Mouse (Mus musculus) G1E (cell line): Measurements from ENCODE around the gene Cysrt1. TPM values are rescaled to one million over a fixed set of nuclear protein-coding genes. Genes with fewer than 3 reads are reported as not detected.
A peak's percentile ranks its signal among the peaks of the same experiment; 100 is the strongest.

ENCODE experiments used
- ATAC-seq: 2 replicates; pipeline ENCODE4 v1.8.0; 2016; ENCODE audit warnings: mild to moderate bottlenecking; ENCODE audit not compliant: insufficient number of reproducible peaks, poor library complexity, low FRiP score, severe bottlenecking; ENCODE audit errors: extremely low read depth
- DNase-seq: peaks from one replicate; pipeline ENCODE4 v3.0.0; 2012; ENCODE audit warnings: low spot score
- H3K27me3 ChIP-seq: 2 replicates; pipeline ENCODE4 v1.6.1; 2012; ENCODE audit warnings: mild to moderate bottlenecking, low read length, inconsistent platforms; ENCODE audit not compliant: insufficient read depth
- H3K36me3 ChIP-seq: replicated peaks from 2 replicates; pipeline ENCODE3; 2012; ENCODE audit warnings: mild to moderate bottlenecking, inconsistent platforms
- H3K4me1 ChIP-seq: 2 replicates; pipeline ENCODE4 v1.6.1; 2012; ENCODE audit warnings: low read depth, low read length, inconsistent platforms, mixed read lengths; ENCODE audit not compliant: insufficient read depth
- H3K4me3 ChIP-seq: 2 replicates; pipeline ENCODE4 v1.5.1; 2012; ENCODE audit warnings: low read depth, mild to moderate bottlenecking, inconsistent platforms, low read length, moderate library complexity, mixed read lengths
- H3K9me3 ChIP-seq: replicated peaks from 2 replicates; pipeline ENCODE4 v1.6.1; 2012; ENCODE audit warnings: inconsistent platforms
- CTCF ChIP-seq: IDR thresholded peaks from 2 replicates; pipeline ENCODE4 v1.5.1; 2012; ENCODE audit warnings: low read depth, low read length, inconsistent platforms, mixed read lengths
- GATA1 ChIP-seq: IDR thresholded peaks from 2 replicates; pipeline ENCODE4 v1.6.1; 2012; ENCODE audit warnings: borderline replicate concordance, low read length, inconsistent platforms, mixed read lengths
- GATA2 ChIP-seq: IDR thresholded peaks from 2 replicates; pipeline ENCODE4 v1.6.1; 2012; ENCODE audit warnings: low read depth, low read length, inconsistent platforms, borderline replicate concordance
- POLR2AphosphoS5 ChIP-seq: IDR thresholded peaks from 2 replicates; pipeline ENCODE4 v1.6.1; 2012; ENCODE audit warnings: low read depth, low read length, inconsistent platforms; ENCODE audit not compliant: insufficient replicate concordance
- TAL1 ChIP-seq: conservative IDR thresholded peaks from 2 replicates; pipeline ENCODE4 v1.6.1; 2012; ENCODE audit warnings: low read depth, low read length, inconsistent platforms, mixed read lengths
- polyA plus RNA-seq: library from polyadenylated mRNA; stranded (reverse); fragments of >175 nt; gene quantifications from 2 replicates; pipeline ENCODE4 v1.2.3, GENCODE M21; 2012
- total RNA-seq, 2 experiments: library from RNA; stranded (forward) in 1 of 2; stranded (reverse) in 1 of 2; fragments of 200-1000 nt in 1 of 2; fragments of >200 nt in 1 of 2; fragmentation: Nextera tagmentation in 1 of 2; gene quantifications; 2 replicates each; pipeline ENCODE4 v1.2.3; 2014 to 2017

Cysrt1 gene
- total and polyA plus RNA-seq, 3 experiments, result not detected

GRCm38 (mm10) chr2:25224492-25224765 lies 17.8 kb downstream of the Cysrt1 start, which contains the start of gene Tubb4b:
Gene Tubb4b, minus strand, starts transcription at chr2:25224702.
- Histone ChIP-seq H3K27me3 (no peaks in the 10 kb centered on the region), H3K4me3 (peak within 1 kb of the TSS; percentile 93), H3K4me1 (peaks cover 53% of the 10 kb centered on the region), H3K36me3 (peaks cover 34% of the 10 kb centered on the region), H3K9me3 (no peaks in the 10 kb centered on the region)
- DNase-seq, result no peak
- TF ChIP-seq GATA2, result no peak
- TF ChIP-seq POLR2AphosphoS5, result peak; percentile 99
- no peak for ATAC-seq

- Histone ChIP-seq H3K9me3 (no peaks in the 10 kb centered on the region), H3K4me3 (peak overlapping the region; percentile 93), H3K36me3 (peaks cover 34% of the 10 kb centered on the region), H3K27me3 (no peaks in the 10 kb centered on the region), H3K4me1 (peaks cover 47% of the 10 kb centered on the region)
- DNase-seq (peak; percentile 91), ATAC-seq (no peak)
- TF ChIP-seq GATA2 (no peak), POLR2AphosphoS5 (no peak), TAL1 (no peak), CTCF (no peak), GATA1 (no peak)
Measured at GRCm38 (mm10) chr2:25223681-25224491, 18.4 kb downstream of the Cysrt1 start.

GRCm38 (mm10) chr2:25221331-25221772 lies 20.9 kb downstream of the Cysrt1 start:
- no peak for DNase-seq
- Histone ChIP-seq H3K4me3 (no peak overlapping the region), H3K36me3 (peaks cover 30% of the 10 kb centered on the region), H3K27me3 (0 out of 2 replicates have a peak, but pooled peaks cover 3% of the 10 kb centered on the region), H3K4me1 (peaks cover 24% of the 10 kb centered on the region), H3K9me3 (no peaks in the 10 kb centered on the region)
- ATAC-seq, result no peak
- peak; percentile 89; the same call in 1 of the 2 replicates for TF ChIP-seq POLR2AphosphoS5
- TF ChIP-seq GATA2, result no peak

- no peak for ATAC-seq
- no peak for DNase-seq
- Histone ChIP-seq H3K4me1 (peaks cover 20% of the 10 kb centered on the region), H3K27me3 (peaks cover 19% of the 10 kb centered on the region), H3K36me3 (peaks cover 22% of the 10 kb centered on the region), H3K4me3 (no peak within 1 kb of the TSS), H3K9me3 (no peaks in the 10 kb centered on the region)
- no peak for TF ChIP-seq POLR2AphosphoS5
- no peak for TF ChIP-seq TAL1
- no peak for TF ChIP-seq CTCF
- no peak for TF ChIP-seq GATA1
- TF ChIP-seq GATA2, result no peak
Measured at GRCm38 (mm10) chr2:25218445-25218844, 23.8 kb downstream of the Cysrt1 start, which contains the start of gene Fam166a. Gene Fam166a, plus strand, starts transcription at chr2:25218745.

GRCm38 (mm10) chr2:25217666-25218065 lies 24.6 kb downstream of the Cysrt1 start:
- TF ChIP-seq TAL1 (no peak), GATA1 (no peak), CTCF (no peak), GATA2 (no peak), POLR2AphosphoS5 (no peak)
- H3K4me1 ChIP-seq, result peaks cover 26% of the 10 kb centered on the region

GRCm38 (mm10) chr2:25214444-25214843 lies 27.8 kb downstream of the Cysrt1 start, which contains the start of gene Stpg3:
Gene Stpg3, minus strand, starts transcription at chr2:25214637.
- Histone ChIP-seq H3K4me3 (no peak within 1 kb of the TSS), H3K4me1 (peaks cover 38% of the 10 kb centered on the region), H3K36me3 (peaks cover 11% of the 10 kb centered on the region), H3K27me3 (peaks cover 19% of the 10 kb centered on the region), H3K9me3 (no peaks in the 10 kb centered on the region)
- no peak for DNase-seq
- TF ChIP-seq GATA1, result no peak
- TF ChIP-seq TAL1, result no peak
- TF ChIP-seq GATA2, result no peak
- no peak for TF ChIP-seq CTCF
- TF ChIP-seq POLR2AphosphoS5, result no peak
- no peak for ATAC-seq

More at GRCm38 (mm10) chr2:25217666-25218065, 24.6 kb downstream of the Cysrt1 start:
- H3K4me3 ChIP-seq, result no peak overlapping the region
- ATAC-seq, result no peak
- DNase-seq, result no peak
- peaks cover 19% of the 10 kb centered on the region for H3K27me3 ChIP-seq
- H3K36me3 ChIP-seq, result peaks cover 18% of the 10 kb centered on the region
- H3K9me3 ChIP-seq, result no peaks in the 10 kb centered on the region
